Mouse (Mus musculus): ENCODE measurements around the gene Oas1c. TPM values are rescaled to one million over a fixed set of nuclear protein-coding genes. Genes with fewer than 3 reads are reported as not detected.

Gene Oas1c
- polyA plus RNA-seq, 1 experiment from 2014 or later = 0.55 TPM

Small RNA genes lying within 50 kb of the gene (microRNA-seq; reads per million reads assigned to microRNA genes)
- gene Gm22907 = not detected

Other genes starting within 250 kb of the Oas1c start
- 20.9 and 21.7 TPM in 2 replicates for gene Tpcn1, start 223.8 kb downstream of the Oas1c start, polyA plus RNA-seq (2015; fragmentation: Nextera tagmentation; extraction: Ambion mirVana)
- gene Iqcd, start 223.5 kb downstream of the Oas1c start, polyA plus RNA-seq (2015; fragmentation: Nextera tagmentation; extraction: Ambion mirVana) = 1.3 and 1.5 TPM in 2 replicates
- gene Rita1, start 199.9 kb downstream of the Oas1c start, polyA plus RNA-seq (2015; fragmentation: Nextera tagmentation; extraction: Ambion mirVana) = 29.4 and 34.0 TPM in 2 replicates
- gene Ddx54, start 199.8 kb downstream of the Oas1c start, polyA plus RNA-seq (2015; fragmentation: Nextera tagmentation; extraction: Ambion mirVana) = 35.7 and 42.0 TPM in 2 replicates
- gene Cfap73, start 178.3 kb downstream of the Oas1c start, polyA plus RNA-seq (2015; fragmentation: Nextera tagmentation; extraction: Ambion mirVana) = 0.33 and 0.80 TPM in 2 replicates
- gene Rasal1, start 163.7 kb downstream of the Oas1c start, polyA plus RNA-seq (2015; fragmentation: Nextera tagmentation; extraction: Ambion mirVana) = 0.24 and 0.93 TPM in 2 replicates
- gene Dtx1, start 100.6 kb downstream of the Oas1c start, polyA plus RNA-seq (2015; fragmentation: Nextera tagmentation; extraction: Ambion mirVana) = 59.9 and 61.1 TPM in 2 replicates
- gene Oas2, start 62.7 kb downstream of the Oas1c start, polyA plus RNA-seq (2015; fragmentation: Nextera tagmentation; extraction: Ambion mirVana) = 0.20 and 0.46 TPM in 2 replicates
- gene Oas3, start 34.9 kb downstream of the Oas1c start, polyA plus RNA-seq (2015; fragmentation: Nextera tagmentation; extraction: Ambion mirVana) = 0.60 and 0.87 TPM in 2 replicates
- gene Oas1e, start 17.0 kb downstream of the Oas1c start, polyA plus RNA-seq (2015; fragmentation: Nextera tagmentation; extraction: Ambion mirVana) = 0.18 and 0.31 TPM in 2 replicates
- gene Oas1f, start 34.9 kb upstream of the Oas1c start, polyA plus RNA-seq (2015; fragmentation: Nextera tagmentation; extraction: Ambion mirVana) = not detected in 2 replicates
- not detected in 2 replicates for gene Oas1h, start 48.9 kb upstream of the Oas1c start, polyA plus RNA-seq (2015; fragmentation: Nextera tagmentation; extraction: Ambion mirVana)
- 0.37 and 1.4 TPM in 2 replicates for gene Oas1g, start 75.1 kb upstream of the Oas1c start, polyA plus RNA-seq (2015; fragmentation: Nextera tagmentation; extraction: Ambion mirVana)
- 1.5 and 4.1 TPM in 2 replicates for gene Oas1a, start 95.0 kb upstream of the Oas1c start, polyA plus RNA-seq (2015; fragmentation: Nextera tagmentation; extraction: Ambion mirVana)
- 0.09 TPM in 1 of 2 replicates, not detected in the other for gene Oas1d, start 102.0 kb upstream of the Oas1c start, polyA plus RNA-seq (2015; fragmentation: Nextera tagmentation; extraction: Ambion mirVana)
- gene Rph3a, start 197.6 kb upstream of the Oas1c start, polyA plus RNA-seq (2015; fragmentation: Nextera tagmentation; extraction: Ambion mirVana) = 22.1 and 25.6 TPM in 2 replicates

Data from neural tube, embryonic 15.5 days (tissue).